Mouse (Mus musculus) R1 (cell line): ENCODE measurements at regions not wholly inside any gene's neighbourhood (a gene's known extent, or its start where the extent isn't known, plus 50 kb on each side); places are given as distances from the start of the nearest gene placed in this dataset.

Experiments used
- DNase-seq: peaks from one replicate; pipeline ENCODE4 v3.0.0-alpha.2; 2018; ENCODE audit warnings: low read depth, low spot score

GRCm38 (mm10) chr6:140300470-140301145 lies 123.2 kb upstream of the Plekha5 start:
- DNase-seq, result no peak

- no peak for DNase-seq
Measured at GRCm38 (mm10) chr6:140299653-140300052, 124.2 kb upstream of the Plekha5 start.

GRCm38 (mm10) chr6:140297969-140298554 lies 125.8 kb upstream of the Plekha5 start:
- peak; percentile 69 for DNase-seq

- no peak for DNase-seq
Measured at GRCm38 (mm10) chr6:140297561-140297960, 126.3 kb upstream of the Plekha5 start.

GRCm38 (mm10) chr6:140290109-140290508 lies 133.7 kb upstream of the Plekha5 start:
- DNase-seq, result no peak

- DNase-seq, result no peak
Measured at GRCm38 (mm10) chr6:140288799-140289198, 135.1 kb upstream of the Plekha5 start.

- DNase-seq, result no peak
Measured at GRCm38 (mm10) chr6:140282285-140282577, 141.6 kb upstream of the Plekha5 start.

GRCm38 (mm10) chr6:140281488-140282284 lies 142.2 kb upstream of the Plekha5 start:
- no peak for DNase-seq

- DNase-seq, result peak; percentile 80
Measured at GRCm38 (mm10) chr6:140280817-140281475, 142.9 kb upstream of the Plekha5 start.

- DNase-seq, result no peak
Measured at GRCm38 (mm10) chr6:140279736-140280370, 144.0 kb upstream of the Plekha5 start.

- DNase-seq, result no peak
Measured at GRCm38 (mm10) chr6:140278750-140279149, 145.1 kb upstream of the Plekha5 start.

GRCm38 (mm10) chr6:140270592-140270991 lies 153.3 kb upstream of the Plekha5 start:
- no peak for DNase-seq

GRCm38 (mm10) chr6:140268315-140269070 lies 155.4 kb upstream of the Plekha5 start:
- DNase-seq, result no peak

GRCm38 (mm10) chr6:140263920-140264319 lies 159.9 kb upstream of the Plekha5 start:
- DNase-seq, result peak; percentile 82

- no peak for DNase-seq
Measured at GRCm38 (mm10) chr6:140261813-140262212, 162.0 kb upstream of the Plekha5 start.

- peak; percentile 65 for DNase-seq
Measured at GRCm38 (mm10) chr6:140258761-140259160, 165.1 kb upstream of the Plekha5 start.

- no peak for DNase-seq
Measured at GRCm38 (mm10) chr6:140258101-140258500, 165.8 kb upstream of the Plekha5 start.

GRCm38 (mm10) chr6:140251527-140251926 lies 172.3 kb upstream of the Plekha5 start:
- DNase-seq, result no peak

GRCm38 (mm10) chr6:140243411-140244151 lies 180.3 kb upstream of the Plekha5 start:
- DNase-seq, result peak; percentile 81

- no peak for DNase-seq
Measured at GRCm38 (mm10) chr6:140239356-140239755, 184.5 kb upstream of the Plekha5 start.
